Mouse (Mus musculus) neural tube, embryonic 10.5 days (tissue): ENCODE measurements around the gene 6030408B16Rik.
A peak's percentile ranks its signal among the peaks of the same experiment; 100 is the strongest.
"Not testable (repeated sequence)": the region's sequence is repeated elsewhere in the genome, so short reads cannot be mapped to it uniquely, and the experiment has no call there.

Experiments used
- DNase-seq: peaks from one replicate; pipeline ENCODE4 v3.0.0-alpha.2; 2017; ENCODE audit warnings: low spot score; ENCODE audit errors: extremely low spot score

Gene 6030408B16Rik

DNA sequence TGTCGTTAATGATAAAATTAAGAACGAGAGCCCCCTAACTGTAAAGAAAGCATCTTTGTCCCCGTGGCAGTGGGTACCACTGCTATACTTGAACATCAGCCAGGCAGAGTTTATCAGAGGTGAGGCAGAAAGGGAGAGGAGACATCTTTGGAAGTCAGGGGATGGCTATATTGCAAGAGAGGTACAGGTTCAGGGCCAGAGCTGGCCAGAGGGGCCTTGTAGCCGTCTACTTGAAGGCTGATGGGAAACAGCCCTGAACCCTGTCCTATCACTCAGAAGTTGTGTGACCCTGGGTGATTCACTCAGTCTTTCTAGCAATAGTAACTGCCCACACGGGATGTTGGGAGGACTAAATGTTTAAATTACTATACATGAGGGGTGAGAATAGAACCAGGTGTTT is 28.1 kb downstream of the 6030408B16Rik start:
- no peak for DNase-seq

DNA sequence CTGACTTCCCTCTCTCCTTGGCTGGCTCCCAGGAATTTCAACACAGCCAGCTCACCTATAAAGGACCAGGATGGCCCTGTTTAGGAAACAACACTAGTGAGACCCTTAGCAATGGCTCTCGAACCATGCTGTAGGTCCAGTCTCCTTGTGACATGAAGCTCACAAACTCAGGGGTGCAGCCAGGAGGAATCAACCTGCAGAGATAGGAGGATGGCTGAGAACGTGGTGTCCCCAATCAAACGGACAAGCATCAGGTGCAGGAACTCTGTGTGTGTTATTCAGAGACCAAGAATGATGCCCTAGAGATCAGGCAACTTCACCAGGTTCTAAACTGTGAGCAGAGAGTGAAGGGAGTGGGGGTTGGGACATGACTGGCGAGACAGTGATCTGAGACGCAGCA is 29.1 kb downstream of the 6030408B16Rik start:
- DNase-seq: no peak

DNA sequence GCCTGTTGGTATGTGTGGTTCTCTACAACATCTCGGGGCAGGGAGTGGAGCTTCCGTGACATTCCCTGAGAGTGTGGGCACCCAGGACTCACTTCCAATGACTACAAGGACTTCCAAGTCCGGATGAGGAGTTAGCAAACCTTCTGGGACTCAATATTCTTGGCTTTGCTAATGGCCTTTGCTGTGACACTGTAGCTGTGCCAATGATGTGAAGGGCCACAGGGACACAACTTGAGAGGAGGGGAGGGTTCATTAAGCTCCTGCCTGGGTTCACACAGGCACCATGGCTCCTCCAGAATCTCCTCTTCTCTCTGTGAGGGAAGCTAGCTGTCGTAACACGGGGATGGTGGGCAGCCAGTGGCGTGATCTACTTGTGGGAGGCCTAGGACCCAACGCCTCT is 29.6 kb downstream of the 6030408B16Rik start:
- DNase-seq: no peak

DNA sequence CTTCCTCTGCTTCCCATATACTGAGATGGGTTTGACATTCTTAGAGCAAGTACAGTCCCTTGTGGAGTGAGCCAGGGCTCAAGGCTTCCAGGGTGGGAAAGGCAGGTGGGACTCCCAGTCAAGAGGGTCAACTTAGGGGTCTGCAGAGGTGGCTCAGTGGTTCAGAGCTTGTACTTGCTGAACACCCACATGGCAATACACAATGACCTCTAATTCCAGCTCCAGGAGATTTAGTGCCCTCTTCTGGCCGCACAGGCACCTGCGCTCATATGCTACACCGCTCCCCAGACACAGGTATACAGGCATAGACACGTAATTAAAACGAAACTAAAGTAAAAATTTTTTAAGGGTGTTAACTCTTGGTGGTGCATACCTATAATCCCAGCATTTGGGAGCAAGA is 30.5 kb downstream of the 6030408B16Rik start:
- DNase-seq: no peak

DNA sequence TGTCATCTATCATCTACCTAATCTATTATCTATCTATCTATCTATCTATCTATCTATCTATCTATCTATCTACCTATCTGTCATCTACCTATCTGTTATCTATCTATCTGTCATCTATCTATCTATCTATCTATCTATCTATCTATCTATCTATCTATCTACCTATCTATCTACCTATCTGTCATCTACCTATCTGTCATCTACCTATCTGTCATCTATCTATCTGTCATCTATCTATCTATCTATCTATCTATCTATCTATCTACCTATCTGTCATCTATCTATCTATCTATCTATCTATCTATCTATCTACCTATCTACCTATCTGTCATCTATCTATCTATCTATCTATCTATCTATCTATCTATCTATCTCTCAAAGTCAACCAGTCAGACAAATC is 31.4 kb downstream of the 6030408B16Rik start:
- not testable (repeated sequence) for DNase-seq

DNA sequence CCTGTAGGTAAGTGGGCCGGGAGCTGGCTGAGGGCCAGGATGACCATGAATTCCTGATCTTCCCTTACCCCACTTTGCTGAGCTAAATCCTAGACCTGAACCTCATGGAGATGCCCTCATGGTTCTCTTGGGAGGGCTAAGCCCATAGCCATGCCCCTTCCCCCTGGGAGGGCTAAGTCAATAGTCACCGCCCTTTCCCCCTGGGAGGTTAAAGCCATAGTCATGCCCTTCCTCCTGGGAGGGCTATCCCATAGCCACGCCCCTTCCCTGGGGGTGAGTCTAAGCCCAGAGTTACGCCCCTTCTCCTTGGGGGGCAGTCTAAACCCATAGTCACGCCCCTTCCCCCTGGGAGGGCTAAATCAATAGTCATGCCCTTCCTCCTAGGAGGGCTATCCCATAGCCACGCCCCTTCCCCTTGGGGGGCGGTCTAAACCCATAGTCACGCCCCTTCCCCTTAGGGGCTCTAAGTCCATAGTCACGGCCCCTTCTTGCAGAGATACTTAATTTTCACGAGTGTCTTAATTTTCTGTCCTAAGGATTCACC is 33.1 kb downstream of the 6030408B16Rik start:
- no peak for DNase-seq

DNA sequence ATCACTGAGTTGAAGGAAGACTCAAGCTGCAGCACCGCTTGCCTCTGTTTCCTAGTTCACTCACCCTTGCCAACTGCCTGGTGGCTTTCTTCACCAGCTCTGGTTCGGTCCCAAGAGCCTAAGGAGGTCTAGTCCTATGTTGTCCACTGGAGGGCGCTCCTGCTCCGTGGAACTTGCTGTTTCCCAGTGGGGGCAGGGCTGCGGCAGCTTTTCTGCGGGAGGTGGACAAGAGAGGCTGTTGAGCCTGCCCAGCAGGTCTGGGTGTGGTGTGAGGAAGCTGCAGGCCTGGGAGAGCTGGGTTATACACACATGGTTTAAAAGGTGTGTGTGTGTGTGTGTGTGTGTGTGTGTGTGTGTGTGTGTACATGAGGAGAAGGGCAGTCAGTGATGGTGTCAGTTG is 34.3 kb downstream of the 6030408B16Rik start:
- peak; percentile 83 for DNase-seq

DNA sequence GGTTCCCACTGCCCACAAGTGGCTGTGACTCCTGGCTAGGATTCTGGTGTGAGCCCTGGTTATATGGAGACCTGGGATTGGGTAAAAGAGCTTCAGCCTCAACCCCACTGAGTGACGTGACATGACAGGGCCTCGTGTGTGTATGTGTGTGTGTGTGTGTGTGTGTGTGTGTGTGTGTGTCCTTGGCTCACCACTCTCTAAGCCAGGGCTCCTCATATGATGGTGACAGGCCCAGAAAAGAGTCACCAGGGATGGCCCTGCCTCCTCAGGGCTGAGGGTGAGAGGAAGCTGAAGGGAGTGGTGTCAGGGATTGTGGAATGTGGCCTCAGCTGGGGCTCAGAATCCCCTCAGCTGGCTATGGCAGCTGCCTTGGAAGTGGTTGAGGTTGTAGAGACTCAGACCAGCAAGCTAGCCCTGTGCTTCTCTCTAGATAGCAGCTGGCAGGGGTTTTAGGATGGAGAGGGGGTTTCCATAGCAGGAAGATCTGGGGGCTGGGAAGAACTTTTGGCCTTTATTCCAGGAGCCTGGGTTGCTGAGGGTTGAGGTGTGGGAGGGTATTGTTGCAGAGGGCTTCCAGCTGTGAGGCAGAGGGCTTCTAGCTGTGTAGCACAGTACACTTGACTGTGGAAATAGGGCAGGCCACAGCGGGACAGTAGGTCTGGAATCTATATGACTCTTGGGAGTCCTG is 36.0 kb downstream of the 6030408B16Rik start:
- no peak for DNase-seq

DNA sequence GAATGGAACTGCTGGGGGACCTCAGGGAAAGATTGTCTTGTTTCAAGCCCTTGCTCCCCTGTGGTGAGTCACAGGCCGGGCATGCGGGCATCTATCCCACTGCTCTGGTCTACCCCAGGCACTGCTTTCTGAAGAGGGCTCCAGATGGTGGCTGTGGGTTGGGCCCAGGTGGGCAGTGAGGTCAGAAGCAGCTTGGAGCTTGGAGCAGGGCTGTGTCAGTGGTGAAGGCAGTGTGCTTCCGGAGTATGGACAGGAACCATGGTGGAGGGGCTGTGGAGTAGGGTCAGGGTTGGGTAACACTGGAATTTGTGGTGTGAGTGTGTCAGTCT is 36.5 kb downstream of the 6030408B16Rik start:
- DNase-seq: no peak

DNA sequence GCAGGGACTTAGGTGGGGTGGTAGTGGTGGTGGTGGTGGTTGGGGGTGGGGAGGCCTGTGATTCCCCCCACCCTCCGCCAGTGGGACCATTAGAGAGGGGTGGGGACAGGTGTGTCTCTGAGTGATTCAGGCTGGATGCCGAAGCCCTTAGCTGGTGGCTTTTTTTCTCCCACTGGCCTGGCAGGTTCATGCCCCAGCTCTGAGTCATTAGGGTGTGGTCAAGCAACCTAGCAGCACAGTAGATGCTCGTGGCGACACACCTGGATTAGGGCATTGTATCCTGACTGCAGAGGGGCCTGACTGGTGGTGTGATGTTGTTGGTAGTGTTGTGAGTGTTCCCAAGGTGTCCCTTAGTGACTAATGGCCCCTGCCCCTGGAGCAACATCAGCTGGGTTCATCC is 38.1 kb downstream of the 6030408B16Rik start:
- no peak for DNase-seq

DNA sequence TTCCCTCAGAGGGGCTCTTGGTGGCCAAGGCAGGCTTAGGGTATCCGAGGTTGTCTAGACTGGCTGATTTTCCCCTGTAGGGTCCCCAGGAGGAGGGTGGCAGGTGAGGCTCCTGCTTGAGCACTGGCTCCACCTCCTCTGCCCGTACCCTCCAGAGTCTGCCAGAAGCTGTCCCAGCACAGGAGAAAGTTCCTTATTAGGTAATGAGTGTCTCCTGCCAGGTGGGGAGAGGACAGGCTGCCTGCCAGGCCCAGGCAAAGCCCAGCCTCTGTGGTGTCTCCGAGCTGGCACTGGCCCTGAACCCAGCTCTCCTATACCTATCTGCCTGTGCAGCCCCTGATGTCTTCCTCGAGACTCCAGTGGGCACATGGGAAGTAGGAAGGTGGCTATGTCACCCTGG is 39.4 kb downstream of the 6030408B16Rik start:
- no peak for DNase-seq

DNA sequence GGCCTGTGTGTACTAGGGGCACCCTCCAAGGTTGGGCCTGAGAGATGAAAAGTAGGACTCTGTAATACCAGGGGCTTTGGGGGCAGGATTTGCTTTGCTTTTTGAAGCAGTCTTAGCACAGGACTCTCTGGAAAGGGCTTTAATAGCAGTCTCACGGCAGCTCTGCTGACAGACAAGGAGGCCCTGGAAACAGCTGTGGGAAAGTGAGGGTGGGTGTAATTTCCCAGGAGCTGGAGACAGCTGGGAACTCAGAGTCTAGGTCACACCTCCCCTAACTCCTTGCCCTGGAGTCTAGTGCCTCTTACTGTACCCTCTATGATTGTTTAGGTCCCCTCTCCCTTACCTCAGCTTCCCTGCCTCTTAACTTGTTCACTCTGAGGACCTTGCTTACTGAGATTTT is 40.2 kb downstream of the 6030408B16Rik start:
- no peak for DNase-seq

DNA sequence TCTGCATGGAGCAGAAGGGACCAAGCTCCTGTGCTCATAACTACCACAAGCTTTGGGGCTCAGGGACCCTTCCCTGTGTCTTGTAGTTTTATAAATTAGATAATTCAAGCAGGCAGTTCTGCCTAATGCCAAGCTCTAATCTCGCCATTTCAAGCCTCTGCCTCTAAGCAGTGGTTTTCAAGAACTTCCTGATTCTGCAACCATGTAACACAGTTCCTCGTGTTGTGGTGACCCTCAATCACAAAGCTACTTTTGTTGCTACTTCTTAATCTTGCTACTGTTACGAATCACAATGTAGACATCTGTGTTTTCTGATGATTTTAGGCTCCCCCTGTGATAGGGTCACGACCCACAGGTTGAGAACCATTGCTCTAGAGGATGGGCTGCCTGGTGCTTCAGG is 40.6 kb downstream of the 6030408B16Rik start:
- no peak for DNase-seq

DNA sequence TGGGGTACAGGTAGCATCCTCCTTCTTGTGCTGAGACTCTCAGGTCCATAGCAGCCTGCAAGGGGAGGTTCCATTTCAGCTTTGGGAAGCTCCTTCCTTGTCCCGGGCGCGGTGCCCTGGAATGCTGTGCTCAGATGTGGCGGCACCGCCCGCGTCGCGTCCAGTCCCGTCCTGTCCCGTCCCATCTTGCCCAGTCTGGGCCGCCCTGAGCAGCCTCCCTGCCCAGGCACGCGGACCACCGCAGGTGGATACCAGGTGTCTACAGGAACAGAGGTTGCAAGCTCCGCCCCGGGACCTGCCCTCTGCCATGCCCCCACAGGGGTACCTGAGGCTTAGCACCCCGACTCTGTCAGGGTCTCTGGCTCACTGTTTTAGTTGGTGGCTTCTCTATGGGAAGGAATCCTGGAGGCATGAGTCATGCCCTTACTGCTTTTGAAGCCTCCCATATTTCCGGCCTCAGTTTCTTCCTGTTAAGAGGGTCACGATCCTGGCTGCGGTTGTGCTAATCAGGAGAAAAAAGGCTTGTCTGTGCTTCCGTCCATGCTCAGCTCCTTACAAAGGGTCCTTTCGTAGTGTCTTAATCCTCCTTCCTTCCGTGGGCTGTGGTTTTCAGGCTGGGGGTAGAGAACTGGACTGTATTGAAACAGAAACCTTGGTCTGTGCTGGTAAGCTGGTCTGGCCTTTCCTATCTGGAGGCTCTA is 43.6 kb downstream of the 6030408B16Rik start:
- DNase-seq: no peak

DNA sequence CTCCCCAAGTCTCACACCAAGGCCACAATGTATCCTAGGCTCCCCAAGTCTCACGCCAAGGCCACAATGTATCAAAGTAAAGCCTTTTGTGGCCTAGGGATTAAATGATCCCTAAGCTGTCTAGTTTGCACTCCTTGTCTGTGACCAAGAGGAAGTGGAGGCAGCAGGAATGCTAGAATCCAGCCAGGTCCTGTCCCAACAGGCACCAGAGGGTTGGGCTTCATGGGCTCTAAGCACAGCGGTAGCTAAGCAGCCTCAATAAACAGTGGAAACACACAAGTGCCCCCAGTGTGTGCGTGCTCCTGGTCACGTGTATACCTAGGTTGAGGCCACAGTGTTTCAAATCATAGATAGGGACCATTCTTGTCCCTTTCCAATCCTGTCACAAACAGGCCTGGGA is 45.3 kb downstream of the 6030408B16Rik start:
- no peak for DNase-seq

DNA sequence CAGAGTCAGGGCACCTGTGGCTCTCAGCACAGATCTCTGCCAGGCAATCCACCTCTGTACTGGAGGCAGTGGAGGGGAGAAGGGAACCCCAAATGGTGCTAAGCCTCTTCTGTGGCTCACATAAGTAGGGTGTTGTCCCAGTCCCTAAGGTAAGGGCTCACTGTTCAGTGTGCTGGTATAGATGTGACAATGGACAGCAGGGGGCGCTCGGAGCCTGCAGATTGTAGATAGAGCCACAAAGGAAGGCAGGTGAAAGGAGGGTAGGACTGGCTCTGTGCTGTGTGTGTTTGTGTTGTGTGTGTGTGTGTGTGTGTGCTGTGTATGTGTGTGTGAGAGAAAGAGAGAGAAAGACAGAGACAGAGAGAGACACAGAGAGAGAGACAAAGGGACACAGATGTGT is 46.5 kb downstream of the 6030408B16Rik start:
- DNase-seq: peak; percentile 86

DNA sequence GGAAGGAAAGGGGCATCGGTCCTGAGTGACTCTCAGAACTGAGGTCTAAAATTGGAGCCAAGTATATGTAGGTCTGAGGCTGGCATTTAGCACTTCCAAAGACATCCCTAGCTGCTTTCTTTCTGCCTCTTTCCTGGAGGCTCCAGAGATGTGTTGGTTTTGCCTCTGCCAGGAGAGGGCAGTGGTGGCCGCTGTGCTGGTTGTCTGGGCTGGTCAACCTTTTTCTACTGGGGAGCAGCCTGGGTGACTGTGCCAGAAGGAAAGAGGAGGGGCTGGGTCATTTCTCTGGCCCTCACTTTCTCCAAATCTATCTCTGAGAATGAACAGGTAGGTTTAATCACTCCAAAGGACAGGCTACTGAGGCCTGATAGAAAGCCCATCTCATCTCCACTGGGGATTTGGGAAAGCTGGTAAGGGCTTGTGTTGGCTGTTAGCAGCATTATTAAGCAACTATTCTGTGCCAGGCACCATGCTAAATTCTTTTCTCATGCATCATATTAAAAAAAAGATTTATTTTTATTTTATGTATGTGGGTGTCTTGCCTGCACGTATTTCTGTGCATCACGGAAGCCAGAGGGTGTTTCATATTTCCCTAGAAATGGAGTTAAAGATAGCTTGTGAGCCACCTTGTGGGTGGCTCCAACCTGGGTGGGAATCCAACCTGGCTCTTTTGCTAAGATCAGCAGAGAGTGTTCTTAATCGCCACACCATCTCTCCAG is 48.9 kb downstream of the 6030408B16Rik start:
- no peak for DNase-seq
